Mouse (Mus musculus) E14TG2a.4 (cell line): ENCODE measurements around the gene Syt8.

Experiments used
- H3K27me3 ChIP-seq: 2 replicates; pipeline ENCODE4 v1.6.1; 2014; ENCODE audit warnings: low read length, control low read depth; ENCODE audit not compliant: insufficient read depth
- H3K36me3 ChIP-seq: 2 replicates; pipeline ENCODE4 v1.6.1; 2014; ENCODE audit warnings: low read length, control low read depth; ENCODE audit not compliant: insufficient read depth
- H3K4me1 ChIP-seq: replicated peaks from 2 replicates; pipeline ENCODE4 v1.6.1; 2014; ENCODE audit warnings: low read depth, low read length, control low read depth
- H3K4me3 ChIP-seq: replicated peaks from 2 replicates; pipeline ENCODE4 v1.5.1; 2014; ENCODE audit warnings: mild to moderate bottlenecking, low read length
- H3K9me3 ChIP-seq: 2 replicates; pipeline ENCODE4 v1.6.1; 2014; ENCODE audit warnings: low read length, control low read depth
- CTCF ChIP-seq: conservative IDR thresholded peaks from 2 replicates; pipeline ENCODE4 v1.5.1; 2014; ENCODE audit warnings: low read length
- NANOG ChIP-seq: IDR thresholded peaks from 2 replicates; pipeline ENCODE4 v1.6.1; 2014; ENCODE audit warnings: borderline replicate concordance, low read length, mixed read lengths
- POU5F1 ChIP-seq: IDR thresholded peaks from 2 replicates; pipeline ENCODE4 v1.6.1; 2014; ENCODE audit warnings: low read length, borderline replicate concordance

The Syt8 gene

GRCm38 (mm10) chr7:142458676-142459298 is 24.1 kb downstream of the Syt8 start:
- TF ChIP-seq POU5F1 (no peak), CTCF (no peak), NANOG (no peak)
- no peaks in the 10 kb centered on the region for H3K36me3 ChIP-seq
- H3K4me1 ChIP-seq = 0 out of 2 replicates have a peak, but pooled peaks cover 4% of the 10 kb centered on the region
- H3K4me3 ChIP-seq = no peak overlapping the region
- H3K27me3 ChIP-seq = peaks cover 28% of the 10 kb centered on the region
- H3K9me3 ChIP-seq = no peaks in the 10 kb centered on the region

- TF ChIP-seq NANOG = no peak
- TF ChIP-seq CTCF = no peak
- no peaks in the 10 kb centered on the region for H3K36me3 ChIP-seq
- H3K4me1 ChIP-seq = 0 out of 2 replicates have a peak, but pooled peaks cover 4% of the 10 kb centered on the region
- peaks cover 33% of the 10 kb centered on the region for H3K27me3 ChIP-seq
- H3K9me3 ChIP-seq = no peaks in the 10 kb centered on the region
- H3K4me3 ChIP-seq = no peak overlapping the region
These were observed 24.6 kb downstream of the Syt8 start for GRCm38 (mm10) chr7:142459299-142459691.

GRCm38 (mm10) chr7:142460636-142461077 is 26.0 kb downstream of the Syt8 start, which contains the start of gene Lsp1:
TSS of gene Lsp1 (plus strand) at chr7:142460809.
- Histone ChIP-seq H3K4me3 (no peak within 1 kb of the TSS), H3K27me3 (peaks cover 46% of the 10 kb centered on the region), H3K36me3 (no peaks in the 10 kb centered on the region), H3K4me1 (no peaks in the 10 kb centered on the region), H3K9me3 (no peaks in the 10 kb centered on the region)
- TF ChIP-seq POU5F1 (no peak), NANOG (no peak), CTCF (no peak)

- Histone ChIP-seq H3K27me3 (peaks cover 48% of the 10 kb centered on the region), H3K36me3 (no peaks in the 10 kb centered on the region), H3K4me1 (no peaks in the 10 kb centered on the region), H3K9me3 (no peaks in the 10 kb centered on the region), H3K4me3 (no peak overlapping the region)
- TF ChIP-seq POU5F1 = no peak
- TF ChIP-seq CTCF = no peak
- TF ChIP-seq NANOG = no peak
These were observed 26.8 kb downstream of the Syt8 start for GRCm38 (mm10) chr7:142461446-142461845.

GRCm38 (mm10) chr7:142462190-142462589 is 27.5 kb downstream of the Syt8 start:
- Histone ChIP-seq H3K4me1 (no peaks in the 10 kb centered on the region), H3K4me3 (no peak overlapping the region), H3K27me3 (peaks cover 48% of the 10 kb centered on the region), H3K9me3 (no peaks in the 10 kb centered on the region), H3K36me3 (no peaks in the 10 kb centered on the region)
- no peak for TF ChIP-seq CTCF
- no peak for TF ChIP-seq POU5F1
- no peak for TF ChIP-seq NANOG

GRCm38 (mm10) chr7:142462594-142463078 is 28.0 kb downstream of the Syt8 start:
- Histone ChIP-seq H3K4me1 (no peaks in the 10 kb centered on the region), H3K9me3 (no peaks in the 10 kb centered on the region), H3K27me3 (peaks cover 48% of the 10 kb centered on the region), H3K36me3 (no peaks in the 10 kb centered on the region), H3K4me3 (no peak overlapping the region)
- TF ChIP-seq POU5F1 (no peak), NANOG (no peak), CTCF (no peak)

- no peak for TF ChIP-seq CTCF
- no peak for TF ChIP-seq NANOG
- no peak for TF ChIP-seq POU5F1
These were observed 35.6 kb downstream of the Syt8 start for GRCm38 (mm10) chr7:142470171-142470691.

GRCm38 (mm10) chr7:142470808-142471413 is 36.3 kb downstream of the Syt8 start:
- no peak for TF ChIP-seq NANOG
- TF ChIP-seq POU5F1 = no peak
- no peak for TF ChIP-seq CTCF
- Histone ChIP-seq H3K36me3 (no peaks in the 10 kb centered on the region), H3K9me3 (no peaks in the 10 kb centered on the region), H3K27me3 (peaks cover 32% of the 10 kb centered on the region), H3K4me3 (no peak overlapping the region), H3K4me1 (no peaks in the 10 kb centered on the region)

More at GRCm38 (mm10) chr7:142470171-142470691, 35.6 kb downstream of the Syt8 start:
- no peaks in the 10 kb centered on the region for H3K9me3 ChIP-seq
- H3K4me3 ChIP-seq = no peak overlapping the region
- no peaks in the 10 kb centered on the region for H3K4me1 ChIP-seq
- H3K36me3 ChIP-seq = no peaks in the 10 kb centered on the region
- H3K27me3 ChIP-seq = peaks cover 32% of the 10 kb centered on the region

- TF ChIP-seq NANOG = no peak
- TF ChIP-seq CTCF = no peak
- TF ChIP-seq POU5F1 = no peak
- no peaks in the 10 kb centered on the region for H3K4me1 ChIP-seq
These were observed 36.8 kb downstream of the Syt8 start for GRCm38 (mm10) chr7:142471414-142471861.

More at GRCm38 (mm10) chr7:142471414-142471861, 36.8 kb downstream of the Syt8 start:
- peaks cover 34% of the 10 kb centered on the region for H3K27me3 ChIP-seq
- no peaks in the 10 kb centered on the region for H3K9me3 ChIP-seq
- no peaks in the 10 kb centered on the region for H3K36me3 ChIP-seq
- H3K4me3 ChIP-seq = no peak overlapping the region
